Mouse (Mus musculus) small intestine, adult 2 months (tissue): ENCODE data around the gene Zfp36l2.

ENCODE experiments used
- CTCF ChIP-seq: fragments of 200-500 bp; IDR thresholded peaks from 2 replicates; pipeline ENCODE4 v1.5.1; 2012; ENCODE audit warnings: low read depth, mild to moderate bottlenecking, control low read depth, inconsistent platforms, low read length, moderate library complexity, mixed read lengths; ENCODE audit not compliant: insufficient replicate concordance, insufficient read length; ENCODE audit errors: extremely low read depth
- POLR2A ChIP-seq: fragments of 200-500 bp; IDR thresholded peaks from 2 replicates; pipeline ENCODE4 v1.6.1; 2012; ENCODE audit warnings: low read depth, mild to moderate bottlenecking, control low read depth, inconsistent platforms, low read length, moderate library complexity

DNA sequence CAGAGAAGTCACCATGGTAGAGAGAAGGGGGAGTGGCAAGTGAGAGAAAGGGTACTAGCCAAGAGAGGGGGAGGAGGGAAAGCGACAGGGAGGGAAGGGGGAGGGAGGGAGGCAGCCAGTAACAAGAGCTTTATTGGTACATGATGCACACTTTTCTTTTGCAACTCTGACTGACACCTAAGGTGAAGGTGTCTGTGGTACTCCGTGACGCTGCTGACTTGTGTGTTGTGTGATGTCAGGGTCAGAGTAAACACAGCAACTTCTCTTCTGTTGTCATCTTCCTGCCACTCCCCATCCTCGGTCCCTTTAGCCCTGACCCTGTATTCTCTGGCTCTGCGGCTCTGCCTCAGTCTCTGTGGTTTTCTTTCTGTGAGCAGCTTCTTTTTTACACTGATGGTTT, 38.5 kb upstream of the Zfp36l2 start:
- no peak for TF ChIP-seq POLR2A
- no peak for TF ChIP-seq CTCF
